Mouse (Mus musculus): Measurements from ENCODE around the gene Stpg4.

DNA sequence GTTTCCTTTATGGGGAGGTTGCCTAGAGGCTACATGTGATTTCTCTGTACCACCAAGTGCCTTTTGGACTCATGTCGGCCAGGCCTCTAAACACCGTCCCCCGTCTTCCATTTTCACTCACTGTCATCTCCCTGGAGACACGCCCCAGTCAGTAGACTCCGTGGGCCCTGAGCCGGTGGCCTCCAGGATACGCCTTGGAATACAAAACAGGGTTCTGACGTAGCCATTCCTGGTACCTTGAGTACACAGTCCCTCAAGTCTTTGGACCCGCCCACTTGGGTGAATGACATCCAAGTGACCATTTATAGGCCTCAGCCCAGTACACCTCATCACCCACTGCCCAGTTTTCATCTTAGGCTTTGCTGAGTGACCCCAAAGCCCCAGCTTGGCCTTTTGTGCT is 46.9 kb downstream of the Stpg4 start:
- TF ChIP-seq POLR2A (IDR thresholded peaks at IDR 0.05; ENCODE audit: control insufficient read depth in 1 of 2, insufficient read depth in 1 of 2, low read depth in 1 of 2, low read length in 2 of 2, poor library complexity in 1 of 2) (no peak), ZNF384 (IDR thresholded peaks at IDR 0.05; ENCODE audit: low read depth, low read length) (no peak), CTCF (IDR thresholded peaks at IDR 0.05 in 2 of 3, conservative IDR thresholded peaks at IDR 0.05 in 1 of 3; ENCODE audit: control insufficient read depth in 1 of 3, insufficient read depth in 1 of 3, low read depth in 2 of 3, low read length in 3 of 3, poor library complexity in 1 of 3, severe bottlenecking in 1 of 3) (no peak), HCFC1 (IDR thresholded peaks at IDR 0.05; ENCODE audit: low read depth, low read length) (no peak), ETS1 (IDR thresholded peaks at IDR 0.05; ENCODE audit: low read depth, low read length) (no peak), MAX (IDR thresholded peaks at IDR 0.05; ENCODE audit: low read length) (no peak), TCF12 (IDR thresholded peaks at IDR 0.05; ENCODE audit: low read depth, low read length) (no peak), UBTF (IDR thresholded peaks at IDR 0.05; ENCODE audit: borderline replicate concordance, insufficient read depth, low read depth, low read length) (no peak), EP300 (IDR thresholded peaks at IDR 0.05; ENCODE audit: low read depth in 1 of 2, low read length in 2 of 2) (no peak), CHD1 (IDR thresholded peaks at IDR 0.05; ENCODE audit: low read depth, low read length) (no peak), ZC3H11A (IDR thresholded peaks at IDR 0.05; ENCODE audit: low read depth, low read length) (no peak), E2F4 (IDR thresholded peaks at IDR 0.05; ENCODE audit: borderline replicate concordance, low read depth, low read length) (no peak), GABPA (IDR thresholded peaks at IDR 0.05; ENCODE audit: low read depth, low read length) (no peak), KAT2A (conservative IDR thresholded peaks at IDR 0.05; ENCODE audit: low read depth, low read length) (no peak)
